Mouse (Mus musculus): Measurements from ENCODE around the gene Dennd1a.

Gene Dennd1a

GRCm38 (mm10) chr2:37766027-37766761 is 521.0 kb downstream of the Dennd1a start:
- no peak for DNase-seq

GRCm38 (mm10) chr2:37765082-37765483 is 522.1 kb downstream of the Dennd1a start:
- peak; percentile 51 for DNase-seq

- no peak for DNase-seq
Measured at GRCm38 (mm10) chr2:37764514-37764913, 522.7 kb downstream of the Dennd1a start.

GRCm38 (mm10) chr2:37763638-37764037 is 523.6 kb downstream of the Dennd1a start:
- no peak for DNase-seq

- no peak for DNase-seq
Measured at GRCm38 (mm10) chr2:37760633-37761032, 526.6 kb downstream of the Dennd1a start.

GRCm38 (mm10) chr2:37758343-37759015 is 528.7 kb downstream of the Dennd1a start:
- no peak for DNase-seq

- no peak for DNase-seq
Measured at GRCm38 (mm10) chr2:37757784-37758183, 529.4 kb downstream of the Dennd1a start.

- DNase-seq, result no peak
Measured at GRCm38 (mm10) chr2:37757016-37757415, 530.2 kb downstream of the Dennd1a start.

GRCm38 (mm10) chr2:37756220-37756930 is 530.8 kb downstream of the Dennd1a start:
- no peak for DNase-seq

- no peak for DNase-seq
Measured at GRCm38 (mm10) chr2:37751114-37751513, 536.1 kb downstream of the Dennd1a start.

- no peak for DNase-seq
Measured at GRCm38 (mm10) chr2:37749323-37749722, 537.9 kb downstream of the Dennd1a start.
